Mouse (Mus musculus) ES-CJ7 (cell line): ENCODE measurements around the gene BC030867.
A peak's percentile ranks its signal among the peaks of the same experiment; 100 is the strongest.

Experiments used
- DNase-seq: peaks from one replicate; pipeline ENCODE4 v3.0.0; 2011; ENCODE audit warnings: low read depth, low spot score

Gene BC030867

DNA sequence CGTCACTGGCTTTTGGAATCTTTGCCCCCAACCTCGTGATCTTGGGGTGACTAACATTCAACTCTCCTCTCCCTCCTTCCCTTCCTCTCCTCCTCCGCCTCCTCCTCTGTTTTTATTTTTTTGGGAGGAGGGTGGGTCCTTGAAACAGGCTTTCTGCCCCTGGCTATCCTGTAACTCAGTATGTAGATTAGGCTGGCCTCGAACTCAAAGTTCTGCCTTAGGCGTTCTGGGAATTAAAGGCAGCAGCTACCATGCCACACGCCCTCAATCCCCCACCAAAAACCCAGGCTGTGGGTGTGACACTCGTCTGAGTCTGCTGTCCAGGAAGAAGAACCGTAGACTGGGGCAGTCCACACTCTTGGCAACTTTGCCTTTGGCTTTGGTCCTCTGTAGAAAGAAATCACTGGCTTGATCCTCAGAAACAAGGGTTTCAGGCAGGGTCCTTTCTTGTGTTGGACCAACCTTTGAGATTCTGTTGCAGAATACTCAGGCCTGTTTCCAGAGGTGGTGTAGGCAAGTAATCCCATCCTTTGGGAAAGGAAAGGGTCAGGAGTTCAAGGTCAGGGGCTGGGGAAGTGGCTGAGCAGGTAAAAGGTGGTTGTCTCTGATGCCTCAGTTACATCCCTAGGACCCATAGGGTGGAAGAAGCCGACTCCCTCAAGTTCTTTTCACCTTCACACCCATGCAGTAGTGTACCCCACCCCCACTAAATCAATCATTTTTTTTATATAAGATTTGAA, 839 bp downstream of the BC030867 start:
- DNase-seq: peak; percentile 90

DNA sequence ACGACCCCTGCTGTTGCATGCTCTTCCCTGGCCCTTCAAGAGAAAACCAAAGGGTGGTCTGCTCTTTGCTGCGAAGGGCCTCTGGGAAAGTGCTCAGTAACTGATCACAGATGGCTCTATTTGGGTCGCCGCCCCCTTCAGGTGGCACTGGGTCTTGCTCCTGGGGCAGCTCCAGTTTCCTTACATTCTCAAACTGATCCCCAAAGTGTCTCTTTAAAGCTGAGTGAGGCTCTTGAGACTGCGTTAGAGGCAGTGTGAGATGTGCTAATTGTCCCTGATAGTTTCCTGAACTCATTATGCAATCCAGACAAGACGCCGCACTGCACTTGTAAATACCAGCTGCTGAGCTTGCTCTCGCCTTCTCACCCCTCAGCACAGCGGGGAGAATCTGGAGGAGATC, 8.8 kb downstream of the BC030867 start:
- peak; percentile 59 for DNase-seq

- DNase-seq: no peak
These were observed 9.4 kb downstream of the BC030867 start for GRCm38 (mm10) chr11:102258095-102258494.

DNA sequence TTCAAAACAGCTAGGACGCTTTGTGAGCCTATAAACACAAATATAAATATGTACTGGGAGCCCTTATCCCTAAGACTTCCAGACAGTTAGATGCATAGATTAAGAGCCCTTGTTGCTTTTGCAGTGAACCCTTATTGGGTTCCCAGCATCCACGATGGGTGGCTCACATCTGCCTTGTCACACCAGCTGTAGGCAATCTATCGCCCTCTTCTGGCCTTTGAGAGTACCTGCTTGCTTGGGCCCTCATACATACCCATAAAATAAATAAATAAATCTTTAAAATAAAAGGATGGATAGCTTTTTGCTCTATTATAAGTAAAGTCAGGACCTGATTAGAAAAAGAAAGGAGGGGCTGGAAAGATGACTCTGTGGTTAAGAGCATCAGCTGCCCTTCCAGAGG, 9.8 kb downstream of the BC030867 start:
- peak; percentile 74 for DNase-seq

GRCm38 (mm10) chr11:102263211-102263610, 14.5 kb downstream of the BC030867 start:
- DNase-seq: no peak

DNA sequence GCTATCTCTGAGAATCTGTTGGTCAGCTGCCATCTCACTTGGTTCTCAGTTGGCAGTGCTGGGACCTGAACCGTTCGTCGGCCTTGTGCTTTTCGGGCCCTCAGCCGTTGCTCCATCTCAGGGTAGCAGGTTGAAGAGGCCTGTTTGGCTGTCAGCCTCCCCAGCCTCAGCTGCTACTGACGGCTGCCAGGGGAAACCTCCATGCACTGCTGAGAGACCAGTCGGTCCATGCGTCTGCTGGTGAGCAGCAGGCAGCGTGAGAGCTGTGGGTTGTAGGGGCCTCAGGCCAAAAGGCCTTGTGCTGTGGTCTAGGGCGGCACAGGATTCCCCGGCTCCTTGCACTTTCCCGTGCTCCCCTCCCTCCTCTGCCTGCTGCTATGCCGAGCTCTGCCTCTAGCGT, 17.1 kb downstream of the BC030867 start:
- DNase-seq: no peak

DNA sequence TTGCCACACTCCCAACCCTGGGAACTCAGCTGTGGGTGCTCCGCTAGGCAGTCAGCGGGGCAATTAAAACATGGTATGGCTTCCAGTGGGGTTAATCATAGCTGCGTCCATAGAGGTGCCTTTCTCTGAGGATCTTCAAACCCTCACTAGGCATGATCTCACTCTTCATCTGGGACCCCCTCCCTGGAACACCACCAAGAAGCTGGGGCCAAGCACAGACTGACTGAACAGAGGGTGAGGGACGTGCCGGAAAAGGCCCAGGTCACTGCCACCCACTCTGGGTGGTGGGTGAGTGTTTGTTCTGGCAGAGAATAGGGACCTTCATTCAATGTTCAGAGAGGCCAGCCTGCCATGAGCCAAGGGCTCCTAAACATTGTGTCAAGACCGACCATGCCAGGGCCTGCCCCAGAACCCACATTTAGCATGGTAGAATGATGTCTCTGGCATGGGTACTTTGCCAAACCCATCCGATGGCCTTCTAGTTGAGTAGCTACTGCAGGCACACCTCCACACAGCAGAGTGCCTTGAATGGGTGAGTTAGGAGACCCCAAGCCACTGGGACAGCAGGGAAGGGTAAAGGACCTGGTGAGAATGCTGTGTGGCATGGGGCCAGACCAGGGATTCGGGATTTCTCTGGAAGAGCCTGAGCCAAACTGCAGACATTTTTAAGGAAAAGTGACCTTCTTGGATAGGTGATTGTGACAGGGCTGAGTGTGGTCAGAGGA, 18.1 kb downstream of the BC030867 start:
- DNase-seq: no peak

- peak; percentile 96 for DNase-seq
These were observed 18.8 kb downstream of the BC030867 start for GRCm38 (mm10) chr11:102267480-102267879.

DNA sequence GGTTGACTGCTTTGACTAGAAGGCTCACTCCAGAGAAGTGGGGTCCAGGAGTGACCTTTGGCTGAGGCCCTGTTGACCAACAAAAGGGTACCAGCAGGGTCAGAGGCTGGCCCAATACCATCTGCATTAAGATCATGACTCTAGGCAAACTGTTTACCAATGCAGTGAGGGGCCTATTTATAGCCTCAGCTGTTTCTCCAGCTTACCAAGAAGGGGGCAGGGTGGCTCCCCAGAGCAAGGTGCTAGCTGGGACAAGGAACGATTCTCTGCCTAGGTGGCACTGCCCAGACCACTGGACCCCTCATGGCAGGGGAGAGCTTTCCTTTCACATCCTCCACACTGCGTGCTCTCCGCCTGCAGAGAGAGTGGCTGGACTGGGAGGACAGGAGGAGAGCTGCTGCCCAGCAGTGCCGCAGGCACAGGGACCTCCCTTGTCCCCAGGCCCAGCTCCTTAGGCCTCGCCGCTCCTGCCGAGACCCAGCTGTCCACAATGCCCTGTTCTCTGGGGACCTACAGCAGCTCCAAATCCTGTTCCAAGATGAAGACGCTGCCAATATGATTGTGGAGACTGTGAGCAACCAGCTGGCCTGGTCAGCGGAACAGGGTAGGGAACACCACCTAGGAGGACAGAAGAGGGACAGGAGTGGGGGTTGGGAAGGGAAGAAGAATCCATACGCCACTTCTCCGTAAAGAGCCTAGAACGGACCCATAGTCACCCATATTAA, 20.0 kb downstream of the BC030867 start, which contains the start of gene Asb16:
Gene Asb16, plus strand, starts transcription at position 224 of the 725 bp plus-strand sequence.
- DNase-seq: no peak

GRCm38 (mm10) chr11:102276411-102276915, 27.8 kb downstream of the BC030867 start:
- DNase-seq: peak; percentile 72

DNA sequence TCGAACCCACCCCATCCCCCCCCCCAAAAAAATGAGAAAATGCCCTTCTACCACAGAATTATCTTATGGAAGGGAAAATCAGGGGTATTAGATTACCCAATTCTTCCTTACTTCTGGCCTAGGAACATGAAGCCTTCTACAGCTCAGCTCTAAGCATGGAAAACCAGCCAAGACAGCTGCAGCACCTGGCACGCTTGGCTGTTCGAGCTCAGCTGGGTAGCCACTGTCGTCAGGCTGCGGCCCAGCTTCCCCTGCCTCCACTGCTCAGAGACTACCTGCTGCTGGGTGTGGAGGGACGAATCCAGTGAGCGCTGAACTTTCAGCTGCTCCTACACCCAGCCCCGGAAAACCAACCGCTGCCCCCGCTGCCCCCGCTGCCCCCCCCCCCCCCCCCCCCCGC, 29.1 kb downstream of the BC030867 start:
- DNase-seq: no peak

GRCm38 (mm10) chr11:102279595-102279994, 30.9 kb downstream of the BC030867 start:
- no peak for DNase-seq

- peak; percentile 59 for DNase-seq
These were observed 31.6 kb downstream of the BC030867 start for GRCm38 (mm10) chr11:102280267-102280666.

GRCm38 (mm10) chr11:102283922-102284321, 35.2 kb downstream of the BC030867 start:
- peak; percentile 80 for DNase-seq

GRCm38 (mm10) chr11:102284501-102285094, 35.9 kb downstream of the BC030867 start, which contains the start of gene Tmub2:
Tmub2 (plus strand) TSS chr11:102284931.
- peak; percentile 100 for DNase-seq

- no peak for DNase-seq
These were observed 36.6 kb downstream of the BC030867 start for GRCm38 (mm10) chr11:102285095-102285834.

DNA sequence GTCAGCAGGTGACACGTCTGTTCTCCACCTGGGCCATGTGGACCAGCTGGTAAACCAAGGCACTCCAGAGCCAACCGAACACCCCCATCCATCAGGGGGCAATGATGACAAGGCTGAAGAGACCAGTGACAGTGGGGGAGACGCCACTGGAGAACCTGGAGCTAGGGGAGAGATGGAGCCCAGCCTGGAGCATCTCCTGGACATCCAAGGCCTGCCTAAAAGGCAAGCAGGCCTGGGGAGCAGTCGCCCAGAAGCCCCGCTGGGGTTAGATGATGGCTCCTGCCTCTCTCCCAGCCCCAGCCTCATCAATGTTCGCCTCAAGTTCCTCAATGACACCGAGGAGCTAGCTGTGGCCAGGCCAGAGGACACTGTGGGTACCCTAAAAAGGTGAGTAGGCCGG, 38.8 kb downstream of the BC030867 start:
- no peak for DNase-seq

GRCm38 (mm10) chr11:102288027-102288804, 39.5 kb downstream of the BC030867 start:
- DNase-seq: no peak

DNA sequence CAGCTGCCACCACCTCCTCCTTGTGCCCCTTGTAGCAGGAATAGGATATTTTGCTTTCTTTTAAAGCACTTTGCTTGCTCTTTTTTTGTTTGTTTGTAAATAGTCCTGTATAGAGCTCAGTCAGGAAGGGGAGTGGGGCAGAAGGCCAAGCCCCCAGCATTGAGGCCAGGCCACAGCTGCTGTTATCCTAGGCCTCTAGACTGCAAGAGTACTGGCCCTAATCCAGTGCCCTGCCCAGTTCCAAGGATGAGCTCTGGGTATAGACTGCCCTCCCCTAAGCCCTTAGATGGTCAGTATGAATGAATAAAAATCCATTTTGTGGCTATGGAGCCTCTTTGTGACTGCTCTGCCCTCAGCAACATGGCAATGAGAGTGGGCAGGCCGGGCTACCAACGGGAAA, 40.2 kb downstream of the BC030867 start:
- no peak for DNase-seq

DNA sequence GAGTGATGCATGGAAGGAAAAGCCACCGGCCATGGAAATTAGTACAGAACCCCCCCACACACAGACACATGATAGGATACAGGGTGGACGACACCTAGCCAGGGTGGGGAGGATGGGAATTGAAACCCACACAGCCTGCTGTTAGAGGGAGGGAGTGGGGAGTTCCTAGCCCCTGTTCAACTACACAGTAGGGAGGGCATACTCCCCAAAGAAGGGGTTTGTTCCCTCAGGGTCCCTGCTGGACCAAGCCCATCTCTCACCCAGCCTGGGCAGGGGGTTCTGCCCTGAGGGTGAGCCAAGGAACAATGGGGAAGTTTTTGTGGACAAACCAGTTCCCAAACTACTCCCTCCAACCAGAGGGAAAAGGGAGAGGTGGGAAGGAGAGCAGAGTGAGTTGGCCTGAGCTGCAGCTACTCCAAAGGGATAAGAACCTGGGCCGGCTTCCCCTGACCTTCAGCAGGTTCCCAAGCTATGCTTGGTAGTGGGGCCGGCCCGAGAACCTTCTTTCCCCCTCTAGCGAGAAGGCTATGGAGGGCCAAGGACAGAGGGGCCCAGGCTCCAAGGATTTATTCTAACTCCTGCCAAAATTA, 40.9 kb downstream of the BC030867 start:
- no peak for DNase-seq
